Mouse (Mus musculus) bone marrow, adult 2 months (tissue): ENCODE results near the gene Tenm4.

Experiments
- CTCF ChIP-seq: fragments of 200-500 bp; IDR thresholded peaks from 2 replicates; pipeline ENCODE4 v1.5.1; 2011; ENCODE audit warnings: low read length, control low read depth; ENCODE audit not compliant: control insufficient read depth, insufficient read depth
- POLR2A ChIP-seq: fragments of 200-500 bp; IDR thresholded peaks from 2 replicates; pipeline ENCODE4 v1.6.1; 2011; ENCODE audit warnings: low read depth, mild to moderate bottlenecking, control low read depth, low read length, borderline replicate concordance; ENCODE audit not compliant: control insufficient read depth

GRCm38 (mm10) chr7:96806561-96806960 is 635.5 kb downstream of the Tenm4 start:
- no peak for TF ChIP-seq POLR2A
- TF ChIP-seq CTCF: no peak
